Mouse (Mus musculus) regulatory T cell (primary cell): Measurements from ENCODE around the gene Gm14692.
"Not testable (repeated sequence)": the region's sequence is repeated elsewhere in the genome, so short reads cannot be mapped to it uniquely, and the experiment has no call there.

ENCODE experiments used
- in situ Hi-C: fragments of 300-600 bp; cut with MboI, MseI; formaldehyde crosslinking; loops from one replicate; pipeline ENCODE4 v1.15.1; 2025; ENCODE audit warnings: high pct_unique_total_duplicates

Gm14692 gene

GRCm38 (mm10) chrX:67695398-67695797, at the start of gene Gm14692:
Gene Gm14692, plus strand, starts transcription at chrX:67695698.
- in situ Hi-C loops: not testable (repeated sequence)

GRCm38 (mm10) chrX:67693462-67693861, 2.0 kb upstream of the Gm14692 start, which contains the start of gene Gm1140:
Gene Gm1140, minus strand, starts transcription at chrX:67693562.
- in situ Hi-C loops: not testable (repeated sequence)
